Mouse (Mus musculus): ENCODE measurements at regions not wholly inside any gene's neighbourhood (a gene's known extent, or its start where the extent isn't known, plus 50 kb on each side); places are given as distances from the start of the nearest gene placed in this dataset.

DNA sequence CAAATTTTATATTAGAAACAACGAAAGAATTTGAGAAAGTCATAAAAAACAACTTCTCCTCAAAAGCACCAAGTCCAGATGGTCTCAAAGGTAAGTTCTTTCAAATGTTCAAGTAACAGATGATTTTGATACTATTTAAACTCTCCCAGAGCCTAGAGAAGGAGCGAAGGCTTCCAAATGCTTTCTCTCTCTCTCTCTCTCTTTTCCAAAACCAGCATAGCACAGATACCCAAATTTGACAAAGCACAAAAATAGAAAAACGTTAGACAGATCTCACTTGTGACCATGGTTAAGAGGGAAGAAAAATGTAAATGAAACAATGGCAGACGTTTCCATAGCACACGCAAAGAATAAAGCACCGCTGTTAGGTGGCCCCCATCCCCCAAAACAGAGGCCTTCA, 158.7 kb upstream of the Wscd1 start:
- no peaks in the 10 kb centered on the region for H3K27me3 ChIP-seq (ENCODE audit: control insufficient read depth in 1 of 2, insufficient read depth in 2 of 2, low read length in 2 of 2)

GRCm38 (mm10) chr11:71594250-71594847, 155.4 kb upstream of the Wscd1 start:
- Histone ChIP-seq H3K27ac (ENCODE audit: control insufficient read depth, low read depth, low read length) (no peak overlapping the region), H3K36me3 (ENCODE audit: control insufficient read depth in 1 of 2, insufficient read depth in 2 of 2, low read length in 2 of 2) (no peaks in the 10 kb centered on the region), H3K4me1 (ENCODE audit: control insufficient read depth in 1 of 2, insufficient read depth in 2 of 2, low read length in 2 of 2) (no peaks in the 10 kb centered on the region), H3K27me3 (ENCODE audit: control insufficient read depth in 1 of 2, insufficient read depth in 2 of 2, low read length in 2 of 2) (no peaks in the 10 kb centered on the region), H3K9me3 (replicated peaks; ENCODE audit: insufficient read depth, low read length) (no peaks in the 10 kb centered on the region), H3K79me2 (ENCODE audit: control insufficient read depth, insufficient read depth, low read length, poor library complexity) (no peaks in the 10 kb centered on the region), H3K4me3 (ENCODE audit: control insufficient read depth in 1 of 2, insufficient read depth in 1 of 2, low read depth in 2 of 2, low read length in 2 of 2) (no peak overlapping the region), H3K9ac (ENCODE audit: control insufficient read depth, low read depth, low read length, poor library complexity, severe bottlenecking) (no peak overlapping the region)
- no peak for DNase-seq (ENCODE audit: low read depth, low spot score)
- no peak for TF ChIP-seq MXI1 (IDR thresholded peaks at IDR 0.05; ENCODE audit: low read depth, low read length)
- TF ChIP-seq ELF1 (IDR thresholded peaks at IDR 0.05; ENCODE audit: low read depth, low read length) = no peak
- TF ChIP-seq CHD2 (IDR thresholded peaks at IDR 0.05; ENCODE audit: low read length) = no peak
- no peak for TF ChIP-seq MAX (IDR thresholded peaks at IDR 0.05; ENCODE audit: low read length)
- no peak for TF ChIP-seq MAFK (IDR thresholded peaks at IDR 0.05; ENCODE audit: borderline replicate concordance, low read depth, low read length)
- TF ChIP-seq EP300 (IDR thresholded peaks at IDR 0.05; ENCODE audit: low read depth in 1 of 2, low read length in 2 of 2) = no peak
- no peak for TF ChIP-seq USF2 (IDR thresholded peaks at IDR 0.05; ENCODE audit: borderline replicate concordance in 1 of 2, insufficient read depth in 1 of 2, low read depth in 1 of 2, low read length in 2 of 2)
- no peak for TF ChIP-seq KAT2A (conservative IDR thresholded peaks at IDR 0.05; ENCODE audit: low read depth, low read length)
- no peak for TF ChIP-seq MEF2A (IDR thresholded peaks at IDR 0.05; ENCODE audit: extremely low read depth, insufficient replicate concordance, low read depth, low read length, poor library complexity, severe bottlenecking)
- no peak for TF ChIP-seq ZNF384 (IDR thresholded peaks at IDR 0.05; ENCODE audit: low read depth, low read length)
- no peak for TF ChIP-seq POLR2AphosphoS5 (IDR thresholded peaks at IDR 0.05; ENCODE audit: borderline replicate concordance, low read depth, low read length)
- TF ChIP-seq SIN3A (IDR thresholded peaks at IDR 0.05; ENCODE audit: low read length) = no peak
- no peak for TF ChIP-seq POLR2A (IDR thresholded peaks at IDR 0.05; ENCODE audit: control insufficient read depth in 1 of 2, insufficient read depth in 1 of 2, low read depth in 1 of 2, low read length in 2 of 2, poor library complexity in 1 of 2)
- TF ChIP-seq NELFE (IDR thresholded peaks at IDR 0.05; ENCODE audit: low read depth, low read length) = no peak
- TF ChIP-seq GATA1 (IDR thresholded peaks at IDR 0.05; ENCODE audit: low read depth, low read length) = no peak
- TF ChIP-seq MYC (IDR thresholded peaks at IDR 0.05; ENCODE audit: low read depth, low read length) = no peak

More for the DNA sequence above, 158.7 kb upstream of the Wscd1 start:
- H3K4me1 ChIP-seq (ENCODE audit: control insufficient read depth in 1 of 2, insufficient read depth in 2 of 2, low read length in 2 of 2) = no peaks in the 10 kb centered on the region
- TF ChIP-seq ZKSCAN1 (IDR thresholded peaks at IDR 0.05; ENCODE audit: low read depth, low read length) (no peak), USF2 (IDR thresholded peaks at IDR 0.05; ENCODE audit: borderline replicate concordance in 1 of 2, insufficient read depth in 1 of 2, low read depth in 1 of 2, low read length in 2 of 2) (no peak), HCFC1 (IDR thresholded peaks at IDR 0.05; ENCODE audit: low read depth, low read length) (no peak), KAT2A (conservative IDR thresholded peaks at IDR 0.05; ENCODE audit: low read depth, low read length) (no peak), ZC3H11A (IDR thresholded peaks at IDR 0.05; ENCODE audit: low read depth, low read length) (no peak), RCOR1 (IDR thresholded peaks at IDR 0.05; ENCODE audit: low read depth, low read length) (no peak), MYB (IDR thresholded peaks at IDR 0.05; ENCODE audit: low read depth, low read length) (no peak), SMC3 (IDR thresholded peaks at IDR 0.05; ENCODE audit: low read depth, low read length) (no peak), JUND (IDR thresholded peaks at IDR 0.05; ENCODE audit: low read depth, low read length) (no peak), EP300 (IDR thresholded peaks at IDR 0.05; ENCODE audit: low read depth in 1 of 2, low read length in 2 of 2) (no peak), CHD1 (IDR thresholded peaks at IDR 0.05; ENCODE audit: low read depth, low read length) (no peak), MAX (IDR thresholded peaks at IDR 0.05; ENCODE audit: low read length) (no peak), SIN3A (IDR thresholded peaks at IDR 0.05; ENCODE audit: low read length) (no peak), MAFK (IDR thresholded peaks at IDR 0.05; ENCODE audit: borderline replicate concordance, low read depth, low read length) (no peak), GATA1 (IDR thresholded peaks at IDR 0.05; ENCODE audit: low read depth, low read length) (no peak), ZNF384 (IDR thresholded peaks at IDR 0.05; ENCODE audit: low read depth, low read length) (no peak), ELF1 (IDR thresholded peaks at IDR 0.05; ENCODE audit: low read depth, low read length) (no peak), TCF12 (IDR thresholded peaks at IDR 0.05; ENCODE audit: low read depth, low read length) (no peak), UBTF (IDR thresholded peaks at IDR 0.05; ENCODE audit: borderline replicate concordance, insufficient read depth, low read depth, low read length) (no peak), E2F4 (IDR thresholded peaks at IDR 0.05; ENCODE audit: borderline replicate concordance, low read depth, low read length) (no peak)
- H3K9ac ChIP-seq (ENCODE audit: control insufficient read depth, low read depth, low read length, poor library complexity, severe bottlenecking) = no peak overlapping the region
- no peak overlapping the region for H3K4me3 ChIP-seq (ENCODE audit: control insufficient read depth in 1 of 2, insufficient read depth in 1 of 2, low read depth in 2 of 2, low read length in 2 of 2)
- no peak overlapping the region for H3K27ac ChIP-seq (ENCODE audit: control insufficient read depth, low read depth, low read length)
- no peak for DNase-seq (ENCODE audit: low read depth, low spot score)
- no peaks in the 10 kb centered on the region for H3K9me3 ChIP-seq (replicated peaks; ENCODE audit: insufficient read depth, low read length)
- no peaks in the 10 kb centered on the region for H3K79me2 ChIP-seq (ENCODE audit: control insufficient read depth, insufficient read depth, low read length, poor library complexity)
- no peaks in the 10 kb centered on the region for H3K36me3 ChIP-seq (ENCODE audit: control insufficient read depth in 1 of 2, insufficient read depth in 2 of 2, low read length in 2 of 2)
